Mouse (Mus musculus): Measurements from ENCODE around the gene Nuak1. TPM values are rescaled to one million over a fixed set of nuclear protein-coding genes. Genes with fewer than 3 reads are reported as not detected.

Gene Nuak1
- polyA plus RNA-seq, 1 experiment from 2014 or later = 4.9 TPM

DNA sequence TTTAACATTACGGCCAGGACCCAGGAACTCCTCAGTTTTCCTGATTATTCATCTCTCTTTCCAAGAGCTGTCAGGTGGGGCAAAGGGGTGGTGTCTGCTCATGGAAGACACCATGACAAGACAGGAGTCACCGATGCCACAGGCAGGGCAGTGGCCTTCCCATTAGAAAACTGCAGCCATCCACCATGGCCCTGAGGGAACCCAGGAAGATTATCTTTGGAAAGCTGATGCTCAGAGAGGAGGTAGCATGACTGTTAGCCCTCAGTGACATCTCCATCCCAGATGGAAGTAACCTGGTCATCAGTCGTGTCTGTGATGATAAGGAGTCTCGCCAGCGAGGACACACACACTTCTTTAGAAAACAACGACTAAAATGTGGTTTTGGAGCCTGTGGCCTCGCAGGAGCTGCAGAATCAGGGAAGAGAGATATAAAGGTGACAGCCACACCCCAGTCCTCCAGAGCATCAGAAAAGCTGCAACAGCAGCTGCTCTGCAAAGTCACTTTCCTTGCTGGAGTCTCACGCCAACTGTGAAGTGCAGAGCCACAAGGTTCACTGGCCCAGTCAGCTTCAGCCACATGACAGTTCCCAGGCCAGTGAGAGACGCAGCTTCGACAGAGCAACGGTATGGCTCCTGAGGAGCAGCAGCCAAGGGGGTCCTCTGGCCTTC, 70.6 kb downstream of the Nuak1 start:
- WGBS = 93% methylated on average over 11 of the region's 11 CpGs
- ATAC-seq (ENCODE audit: low FRiP score) (no peak), DNase-seq (ENCODE audit: low spot score) (no peak)
- H3K27ac ChIP-seq = no peak overlapping the region
- H3K27me3 ChIP-seq (ENCODE audit: control insufficient read depth, insufficient read depth, low read length) = no peaks in the 10 kb centered on the region
- H3K4me1 ChIP-seq (replicated peaks; ENCODE audit: control insufficient read depth, insufficient read depth, low read length) = peaks cover 16% of the 10 kb centered on the region
- peaks cover 11% of the 10 kb centered on the region; the same call in 1 of the 2 replicates for H3K36me3 ChIP-seq (replicated peaks; ENCODE audit: control insufficient read depth, insufficient read depth)
- no peak overlapping the region for H3K9ac ChIP-seq
- no peaks in the 10 kb centered on the region for H3K9me3 ChIP-seq (ENCODE audit: control insufficient read depth, low read length)
- no peak overlapping the region for H3K4me2 ChIP-seq (replicated peaks)
- H3K4me3 ChIP-seq (replicated peaks; ENCODE audit: low read length) = no peak overlapping the region

DNA sequence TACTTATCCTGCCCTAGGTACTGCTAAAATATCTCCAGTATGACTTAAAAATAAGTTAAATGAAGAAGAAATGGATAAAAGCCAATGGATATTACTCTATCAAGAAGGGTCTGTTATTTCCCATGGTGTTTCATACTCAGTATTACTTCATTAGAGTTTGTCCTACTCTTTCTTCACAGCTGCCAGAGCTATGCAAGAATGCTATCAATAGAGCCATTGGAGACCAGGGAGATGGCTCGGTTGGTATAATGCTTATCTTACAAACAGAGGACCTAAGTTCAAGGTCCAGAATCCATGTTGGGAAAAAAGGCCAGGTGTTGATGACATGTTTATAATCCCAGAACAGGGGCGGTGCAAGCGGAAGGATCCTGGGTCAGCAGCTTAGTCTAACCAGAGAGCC, 72.2 kb downstream of the Nuak1 start:
- H3K36me3 ChIP-seq (replicated peaks; ENCODE audit: control insufficient read depth, insufficient read depth) = no peaks in the 10 kb centered on the region

GRCm38 (mm10) chr10:84365166-84365865, 75.1 kb downstream of the Nuak1 start:
- no peak overlapping the region for H3K4me3 ChIP-seq (replicated peaks; ENCODE audit: low read length)
- H3K4me2 ChIP-seq (replicated peaks) = no peak overlapping the region
- H3K9me3 ChIP-seq (ENCODE audit: control insufficient read depth, low read length) = no peaks in the 10 kb centered on the region
- no peak for ATAC-seq (ENCODE audit: low FRiP score)
- H3K4me1 ChIP-seq (replicated peaks; ENCODE audit: control insufficient read depth, insufficient read depth, low read length) = no peaks in the 10 kb centered on the region
- H3K9ac ChIP-seq = no peak overlapping the region
- H3K36me3 ChIP-seq (replicated peaks; ENCODE audit: control insufficient read depth, insufficient read depth) = no peaks in the 10 kb centered on the region
- DNase-seq (ENCODE audit: low spot score) = no peak
- no peak overlapping the region for H3K27ac ChIP-seq
- 81% methylated on average over 7 of the region's 7 CpGs for WGBS
- H3K27me3 ChIP-seq (ENCODE audit: control insufficient read depth, insufficient read depth, low read length) = no peaks in the 10 kb centered on the region

More for the DNA sequence above, 72.2 kb downstream of the Nuak1 start:
- Histone ChIP-seq H3K4me2 (replicated peaks) (no peak overlapping the region), H3K4me1 (replicated peaks; ENCODE audit: control insufficient read depth, insufficient read depth, low read length) (peaks cover 16% of the 10 kb centered on the region), H3K27me3 (ENCODE audit: control insufficient read depth, insufficient read depth, low read length) (no peaks in the 10 kb centered on the region), H3K9me3 (ENCODE audit: control insufficient read depth, low read length) (no peaks in the 10 kb centered on the region), H3K27ac (no peak overlapping the region), H3K4me3 (replicated peaks; ENCODE audit: low read length) (no peak overlapping the region), H3K9ac (no peak overlapping the region)
- ATAC-seq (ENCODE audit: low FRiP score) (no peak), DNase-seq (ENCODE audit: low spot score) (no peak)
- WGBS = 94% methylated on average over 3 of the region's 3 CpGs

DNA sequence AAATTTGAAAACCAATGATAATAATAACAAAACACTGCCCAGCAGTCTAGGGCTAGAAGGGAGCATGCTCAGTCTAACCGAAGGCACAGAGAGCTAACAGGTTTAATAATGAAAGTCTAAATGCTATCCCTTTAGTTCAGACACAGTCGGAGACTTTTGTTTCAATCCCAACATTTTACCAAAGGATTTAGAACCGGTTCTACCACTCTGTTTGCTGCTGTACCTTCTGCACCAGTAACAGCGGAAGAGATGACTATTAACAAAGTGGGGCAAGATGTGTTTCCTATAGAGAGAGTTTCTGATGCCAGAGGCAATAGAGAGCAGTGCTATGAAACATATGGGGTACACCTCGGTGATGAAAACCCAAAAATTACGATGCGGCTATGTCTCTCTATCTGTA, 76.6 kb downstream of the Nuak1 start:
- Histone ChIP-seq H3K27me3 (ENCODE audit: control insufficient read depth, insufficient read depth, low read length) (no peaks in the 10 kb centered on the region), H3K27ac (no peak overlapping the region), H3K9me3 (ENCODE audit: control insufficient read depth, low read length) (no peaks in the 10 kb centered on the region), H3K4me3 (replicated peaks; ENCODE audit: low read length) (no peak overlapping the region), H3K9ac (no peak overlapping the region), H3K4me1 (replicated peaks; ENCODE audit: control insufficient read depth, insufficient read depth, low read length) (no peaks in the 10 kb centered on the region), H3K4me2 (replicated peaks) (no peak overlapping the region), H3K36me3 (replicated peaks; ENCODE audit: control insufficient read depth, insufficient read depth) (no peaks in the 10 kb centered on the region)
- ATAC-seq (ENCODE audit: low FRiP score) = no peak
- 89% methylated on average over 7 of the region's 7 CpGs for WGBS
- DNase-seq (ENCODE audit: low spot score) = no peak

- 97% methylated on average over 4 of the region's 4 CpGs for WGBS
- Histone ChIP-seq H3K27ac (no peak overlapping the region), H3K9ac (no peak overlapping the region), H3K36me3 (replicated peaks; ENCODE audit: control insufficient read depth, insufficient read depth) (no peaks in the 10 kb centered on the region), H3K4me3 (replicated peaks; ENCODE audit: low read length) (no peak overlapping the region), H3K27me3 (ENCODE audit: control insufficient read depth, insufficient read depth, low read length) (no peaks in the 10 kb centered on the region), H3K4me2 (replicated peaks) (no peak overlapping the region), H3K9me3 (ENCODE audit: control insufficient read depth, low read length) (no peaks in the 10 kb centered on the region), H3K4me1 (replicated peaks; ENCODE audit: control insufficient read depth, insufficient read depth, low read length) (no peaks in the 10 kb centered on the region)
- ATAC-seq (ENCODE audit: low FRiP score) (no peak), DNase-seq (ENCODE audit: low spot score) (no peak)
These were observed 79.4 kb downstream of the Nuak1 start for GRCm38 (mm10) chr10:84360953-84361352.

- 94% methylated on average over 9 of the region's 9 CpGs for WGBS
- H3K27me3 ChIP-seq (ENCODE audit: control insufficient read depth, insufficient read depth, low read length) = no peaks in the 10 kb centered on the region
- ATAC-seq (ENCODE audit: low FRiP score) = no peak
- no peak overlapping the region for H3K4me2 ChIP-seq (replicated peaks)
- no peaks in the 10 kb centered on the region for H3K36me3 ChIP-seq (replicated peaks; ENCODE audit: control insufficient read depth, insufficient read depth)
- no peaks in the 10 kb centered on the region for H3K4me1 ChIP-seq (replicated peaks; ENCODE audit: control insufficient read depth, insufficient read depth, low read length)
- H3K9me3 ChIP-seq (ENCODE audit: control insufficient read depth, low read length) = no peaks in the 10 kb centered on the region
- H3K9ac ChIP-seq = no peak overlapping the region
- H3K27ac ChIP-seq = no peak overlapping the region
- no peak overlapping the region for H3K4me3 ChIP-seq (replicated peaks; ENCODE audit: low read length)
- DNase-seq (ENCODE audit: low spot score) = no peak
These were observed 80.0 kb downstream of the Nuak1 start for GRCm38 (mm10) chr10:84360391-84360790.

GRCm38 (mm10) chr10:84358738-84359120, 81.7 kb downstream of the Nuak1 start:
- Histone ChIP-seq H3K4me3 (replicated peaks; ENCODE audit: low read length) (no peak overlapping the region), H3K27me3 (ENCODE audit: control insufficient read depth, insufficient read depth, low read length) (no peaks in the 10 kb centered on the region), H3K9me3 (ENCODE audit: control insufficient read depth, low read length) (no peaks in the 10 kb centered on the region), H3K27ac (0 out of 2 replicates have a peak overlapping the region, but pooled peaks have one; percentile 24), H3K4me1 (replicated peaks; ENCODE audit: control insufficient read depth, insufficient read depth, low read length) (no peaks in the 10 kb centered on the region), H3K4me2 (replicated peaks) (no peak overlapping the region), H3K9ac (no peak overlapping the region), H3K36me3 (replicated peaks; ENCODE audit: control insufficient read depth, insufficient read depth) (no peaks in the 10 kb centered on the region)
- ATAC-seq (ENCODE audit: low FRiP score) (no peak), DNase-seq (ENCODE audit: low spot score) (no peak)
- 90% methylated on average over 4 of the region's 4 CpGs for WGBS

DNA sequence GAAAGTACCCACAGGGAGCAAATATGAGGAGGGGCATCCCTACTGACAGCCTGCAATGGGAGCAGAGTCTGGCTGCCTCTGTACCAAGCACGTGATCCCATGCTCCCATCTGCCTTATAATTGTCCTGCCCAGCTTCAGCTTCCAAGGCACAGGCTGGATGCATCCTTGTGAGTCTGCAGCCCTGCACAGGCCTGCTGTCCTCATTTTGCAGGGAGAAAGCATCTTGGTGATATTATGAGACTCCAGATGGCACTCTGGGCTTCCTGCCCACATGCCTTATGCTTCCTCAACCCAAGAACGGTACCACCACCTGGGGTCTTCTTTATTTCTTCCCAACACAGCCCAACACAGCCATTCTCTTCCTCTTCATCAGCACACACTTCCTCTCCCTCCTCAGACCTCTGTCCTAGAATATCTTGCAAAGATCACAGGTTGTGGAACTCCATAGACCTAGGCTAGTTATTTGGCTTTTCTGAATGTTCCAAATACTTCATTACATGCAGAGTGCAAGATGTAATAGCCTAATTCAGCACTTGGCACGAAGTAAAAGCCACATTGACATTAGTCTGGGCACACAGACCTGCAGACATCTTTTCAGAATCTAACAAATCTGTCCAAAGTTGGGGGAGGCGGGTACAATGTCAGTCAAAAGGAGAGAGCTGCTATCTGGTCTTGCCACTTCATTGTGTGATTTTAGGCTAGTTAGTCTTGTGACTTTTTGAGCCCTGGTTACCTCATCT, 82.2 kb downstream of the Nuak1 start:
- peak; percentile 93 for ATAC-seq (ENCODE audit: low FRiP score)

GRCm38 (mm10) chr10:84357593-84357992, 82.8 kb downstream of the Nuak1 start:
- Histone ChIP-seq H3K36me3 (replicated peaks; ENCODE audit: control insufficient read depth, insufficient read depth) (no peaks in the 10 kb centered on the region), H3K4me2 (replicated peaks) (no peak overlapping the region), H3K9me3 (ENCODE audit: control insufficient read depth, low read length) (no peaks in the 10 kb centered on the region), H3K4me1 (replicated peaks; ENCODE audit: control insufficient read depth, insufficient read depth, low read length) (no peaks in the 10 kb centered on the region), H3K4me3 (replicated peaks; ENCODE audit: low read length) (no peak overlapping the region), H3K27me3 (ENCODE audit: control insufficient read depth, insufficient read depth, low read length) (no peaks in the 10 kb centered on the region), H3K9ac (no peak overlapping the region), H3K27ac (peak overlapping the region; percentile 54)
- ATAC-seq (ENCODE audit: low FRiP score) (no peak), DNase-seq (ENCODE audit: low spot score) (no peak)
- WGBS = 94% methylated on average over 4 of the region's 4 CpGs

More for the DNA sequence above, 82.2 kb downstream of the Nuak1 start:
- Histone ChIP-seq H3K4me3 (replicated peaks; ENCODE audit: low read length) (no peak overlapping the region), H3K27me3 (ENCODE audit: control insufficient read depth, insufficient read depth, low read length) (no peaks in the 10 kb centered on the region), H3K4me1 (replicated peaks; ENCODE audit: control insufficient read depth, insufficient read depth, low read length) (no peaks in the 10 kb centered on the region), H3K9ac (no peak overlapping the region), H3K9me3 (ENCODE audit: control insufficient read depth, low read length) (no peaks in the 10 kb centered on the region), H3K27ac (peak overlapping the region; percentile 54), H3K4me2 (replicated peaks) (no peak overlapping the region), H3K36me3 (replicated peaks; ENCODE audit: control insufficient read depth, insufficient read depth) (no peaks in the 10 kb centered on the region)
- 49% methylated on average over 4 of the region's 4 CpGs for WGBS
- peak; percentile 66 for DNase-seq (ENCODE audit: low spot score)

All from hindbrain, embryonic 14.5 days (tissue).